Mouse (Mus musculus): ENCODE results near the gene Ptger4. TPM values are rescaled to one million over a fixed set of nuclear protein-coding genes. Genes with fewer than 3 reads are reported as not detected.

Ptger4 gene
- 10 to 100 TPM; 38.2 to 43.6 TPM for total RNA-seq (2023)

GRCm38 (mm10) chr15:5243959-5244905, at the start of gene Ptger4:
Gene Ptger4 (minus strand): TSS chr15:5244187.

GRCm38 (mm10) chr15:5185366-5186292, 58.4 kb downstream of the Ptger4 start, which contains the start of gene Ttc33:
Gene Ttc33 (plus strand): TSS chr15:5185525.

Other genes starting within 250 kb of the Ptger4 start
- gene C7, start 180.4 kb downstream of the Ptger4 start, total RNA-seq (2023), result not detected
- gene Card6, start 135.6 kb downstream of the Ptger4 start, total RNA-seq (2023), result 10 to 100 TPM; 77.3 to 77.4 TPM
- gene Rpl37, start 127.5 kb downstream of the Ptger4 start, total RNA-seq (2023), result 1,000 to 10,000 TPM; 1,008 to 1,068 TPM
- 10 to 100 TPM; 25.5 to 27.1 TPM for gene Prkaa1, start 100.3 kb downstream of the Ptger4 start, total RNA-seq (2023)
- gene Ttc33, start 58.7 kb downstream of the Ptger4 start, total RNA-seq (2023), result 10 to 100 TPM; 25.8 to 31.6 TPM

Data from T-cell, adult 66 days (primary cell).